Mouse (Mus musculus) spleen, postnatal 36 days (tissue): ENCODE data around the gene Casp7.

ENCODE experiments used
- DNase-seq, 2 experiments: peaks; one replicate each; pipeline ENCODE4 v3.0.0; 2022; ENCODE audit warnings: low spot score in 2 of 2, mixed read lengths in 1 of 2

Casp7 gene

DNA sequence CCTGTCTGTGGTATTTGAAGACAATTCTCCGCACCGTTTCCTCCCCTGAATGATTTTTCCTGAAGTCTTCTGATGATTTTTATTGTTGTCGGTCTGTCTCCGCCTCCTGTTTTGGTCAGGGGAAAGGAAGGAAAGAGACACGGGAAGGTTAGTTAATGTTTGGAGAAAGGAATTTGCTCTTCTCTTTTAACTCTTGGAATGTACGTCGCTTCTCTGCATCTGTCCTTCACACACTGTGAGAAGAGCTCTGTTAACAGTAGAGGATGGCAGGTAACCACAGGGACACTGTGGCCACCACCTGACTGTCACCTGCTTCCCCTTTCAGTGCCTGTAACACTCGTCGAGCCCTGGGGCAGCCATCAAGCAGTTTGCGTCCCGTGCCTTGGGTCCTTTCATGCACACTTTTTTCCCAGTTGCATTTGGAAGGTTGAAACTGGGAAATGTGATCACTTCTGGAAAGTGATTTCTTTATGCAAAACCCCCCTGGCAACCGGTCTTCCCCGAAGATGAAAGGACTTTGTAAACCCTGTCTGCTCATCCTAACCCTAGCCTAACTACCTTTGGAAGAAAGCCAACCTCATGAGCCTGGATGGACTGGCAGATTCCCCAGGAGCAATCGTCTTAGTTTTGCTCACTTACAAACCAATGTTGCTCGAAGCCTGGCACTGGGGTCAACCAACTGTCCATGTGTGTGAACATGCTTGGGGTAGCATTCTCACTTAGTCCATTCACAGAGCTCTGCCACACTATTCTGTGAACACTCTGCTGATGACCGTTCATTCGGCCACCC lies 27.9 kb downstream of the Casp7 start:
- DNase-seq = no peak

DNA sequence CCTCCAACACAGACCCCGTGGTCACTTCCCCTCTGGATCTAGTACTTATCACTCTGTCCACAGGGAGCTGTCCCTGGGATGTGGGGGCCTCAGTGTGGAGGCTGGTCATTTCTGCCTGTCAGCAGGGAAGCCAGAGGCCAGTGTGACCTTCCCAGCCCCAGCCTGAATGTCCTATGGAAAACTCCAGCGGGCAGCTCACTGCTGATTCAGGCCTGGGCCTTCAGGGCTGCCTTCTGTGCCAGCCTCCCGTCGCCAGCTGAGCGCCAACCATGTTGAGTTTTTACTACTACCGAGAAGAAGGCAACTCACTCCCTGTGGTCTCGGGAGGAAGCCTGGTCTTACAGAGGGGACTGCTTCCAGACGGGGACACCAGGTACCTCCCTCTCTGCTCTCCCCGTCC lies 28.6 kb downstream of the Casp7 start:
- DNase-seq = no peak

DNA sequence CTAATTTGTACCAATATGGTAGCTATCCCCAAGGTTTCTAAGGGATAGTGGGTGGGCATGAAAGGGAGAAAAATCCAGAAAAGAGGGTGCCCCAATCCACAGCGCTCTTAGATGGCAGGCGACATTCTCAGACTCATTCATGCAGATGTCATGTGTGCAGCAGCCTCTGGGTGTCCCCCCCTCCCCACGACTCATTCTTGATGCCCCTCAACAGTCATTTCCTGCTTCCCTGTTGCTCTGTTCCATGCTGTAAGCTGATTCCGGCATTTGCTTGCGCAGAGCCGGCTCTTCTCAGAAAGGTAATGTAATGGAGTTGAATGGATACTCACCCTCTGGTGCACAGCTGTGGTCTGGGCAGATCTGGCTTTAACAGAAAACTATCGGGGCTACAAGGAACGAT lies 33.4 kb downstream of the Casp7 start:
- no peak for DNase-seq

DNA sequence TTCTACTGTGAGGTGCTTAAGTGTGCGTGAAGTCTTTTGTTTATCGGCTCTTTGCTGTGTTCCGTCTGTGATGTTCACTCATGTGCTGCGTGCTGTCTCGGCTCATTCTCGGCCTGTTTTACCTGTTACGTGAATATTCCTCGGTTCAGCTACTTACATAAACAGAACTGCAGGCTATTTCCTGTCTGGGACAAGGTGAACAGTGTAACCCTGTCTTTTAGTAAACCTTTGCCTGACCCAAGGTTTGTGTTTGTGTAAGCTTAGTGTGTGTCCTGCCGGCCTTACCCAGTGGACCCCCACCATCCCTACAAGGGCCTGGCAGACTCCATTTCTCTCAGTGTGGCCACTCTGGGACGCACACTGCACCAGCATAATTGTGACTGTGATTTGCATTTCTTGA lies 35.8 kb downstream of the Casp7 start:
- no peak for DNase-seq

DNA sequence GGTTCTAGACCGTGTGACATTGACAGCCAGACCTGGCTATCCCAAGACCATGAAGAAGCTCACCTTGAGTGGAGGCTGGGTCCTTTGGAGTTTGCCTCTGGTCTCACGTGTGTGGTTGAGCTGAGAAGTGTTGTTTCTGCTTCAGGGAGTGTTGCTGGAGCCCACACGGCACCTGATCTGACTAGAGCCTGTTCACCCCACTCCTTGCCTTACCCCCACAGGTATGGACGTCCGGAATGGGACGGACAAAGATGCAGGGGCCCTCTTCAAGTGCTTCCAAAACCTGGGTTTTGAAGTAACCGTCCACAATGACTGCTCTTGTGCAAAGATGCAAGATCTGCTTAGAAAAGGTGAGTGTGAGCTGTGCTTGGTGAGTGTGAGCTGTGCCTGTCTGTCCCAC lies 36.7 kb downstream of the Casp7 start:
- DNase-seq = no peak

- DNase-seq = no peak
Measured at GRCm38 (mm10) chr19:56436380-56436779, 39.5 kb downstream of the Casp7 start.

DNA sequence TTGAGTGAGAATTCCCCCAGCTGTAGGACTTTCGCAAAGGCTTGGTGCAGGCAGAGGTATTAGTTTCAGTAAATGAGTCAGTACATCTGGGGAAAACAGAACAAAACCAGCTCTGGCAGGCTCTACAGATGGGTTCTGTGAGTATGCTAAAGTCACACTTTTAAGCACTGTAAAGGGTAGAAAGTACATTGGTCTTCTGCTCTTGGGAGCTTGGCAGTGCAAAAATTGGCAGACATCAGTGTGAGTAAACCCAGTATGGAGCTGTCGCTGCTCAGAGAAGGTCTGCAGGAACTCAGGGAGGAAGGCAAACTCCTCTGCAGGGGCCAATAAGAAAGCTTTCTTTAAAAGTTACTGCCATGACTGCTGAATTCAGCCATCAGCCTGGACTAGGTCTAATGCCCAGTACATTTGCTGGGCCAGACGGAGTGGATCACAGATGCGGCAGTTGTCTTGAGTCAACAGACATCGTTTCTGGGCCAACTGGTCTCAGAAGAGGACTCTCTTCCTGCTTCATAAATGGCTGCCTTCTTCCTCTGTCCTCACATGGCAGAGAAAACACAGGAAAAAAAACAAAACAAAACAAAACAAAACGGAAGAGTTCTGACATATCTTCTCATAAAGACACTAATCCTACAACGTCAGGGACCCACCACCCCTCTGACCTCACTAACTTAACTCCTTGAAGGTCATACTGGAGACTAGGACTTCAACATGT lies 41.6 kb downstream of the Casp7 start:
- no peak for DNase-seq

GRCm38 (mm10) chr19:56439072-56439434 lies 42.1 kb downstream of the Casp7 start:
- DNase-seq = peak; percentile 11 to 23

- no peak for DNase-seq
Measured at GRCm38 (mm10) chr19:56443445-56443844, 46.5 kb downstream of the Casp7 start.

DNA sequence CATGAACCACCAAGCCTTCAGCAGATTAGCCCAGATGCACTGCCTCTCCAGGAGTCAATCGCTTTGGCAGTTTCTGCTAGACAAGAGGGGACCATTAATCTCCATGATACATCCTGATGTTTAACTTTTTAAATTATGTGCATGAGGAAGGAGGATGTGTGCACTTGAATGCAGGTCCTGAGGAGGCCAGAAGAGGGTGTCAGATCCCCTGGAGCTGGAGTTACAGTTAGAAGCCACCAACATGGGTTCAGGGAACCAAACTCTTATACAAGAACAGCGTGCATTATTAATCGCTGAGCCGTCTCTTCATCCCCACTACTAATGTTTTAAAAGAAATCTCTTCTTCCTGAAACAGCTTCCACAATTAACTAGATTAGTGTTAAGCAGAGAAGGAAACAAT lies 51.9 kb downstream of the Casp7 start:
- no peak for DNase-seq

DNA sequence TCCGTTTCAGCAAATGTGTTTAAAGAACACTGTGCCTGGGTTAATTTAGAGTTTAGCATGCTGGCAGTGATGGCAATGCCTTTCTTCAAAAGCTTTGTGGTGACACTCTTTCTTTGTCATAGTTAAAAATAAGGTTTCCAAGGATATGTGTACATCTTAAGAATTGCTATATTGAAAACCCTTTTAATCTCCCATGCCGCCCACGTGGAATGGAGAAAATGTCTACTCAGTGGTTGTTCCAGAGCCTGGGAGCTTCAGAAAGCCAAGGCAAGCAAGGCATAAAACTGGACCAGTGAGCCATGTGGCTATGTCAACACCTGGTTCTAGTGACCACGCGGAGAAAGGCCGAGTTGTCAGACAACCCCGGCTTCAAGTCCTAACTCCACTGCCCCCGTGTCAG lies 52.6 kb downstream of the Casp7 start:
- DNase-seq = no peak

GRCm38 (mm10) chr19:56450892-56451291 lies 54.0 kb downstream of the Casp7 start:
- no peak for DNase-seq

- DNase-seq = no peak
Measured at GRCm38 (mm10) chr19:56451867-56452266, 54.9 kb downstream of the Casp7 start.

GRCm38 (mm10) chr19:56452421-56452820 lies 55.5 kb downstream of the Casp7 start:
- no peak for DNase-seq

GRCm38 (mm10) chr19:56454862-56455261 lies 57.9 kb downstream of the Casp7 start:
- no peak for DNase-seq

DNA sequence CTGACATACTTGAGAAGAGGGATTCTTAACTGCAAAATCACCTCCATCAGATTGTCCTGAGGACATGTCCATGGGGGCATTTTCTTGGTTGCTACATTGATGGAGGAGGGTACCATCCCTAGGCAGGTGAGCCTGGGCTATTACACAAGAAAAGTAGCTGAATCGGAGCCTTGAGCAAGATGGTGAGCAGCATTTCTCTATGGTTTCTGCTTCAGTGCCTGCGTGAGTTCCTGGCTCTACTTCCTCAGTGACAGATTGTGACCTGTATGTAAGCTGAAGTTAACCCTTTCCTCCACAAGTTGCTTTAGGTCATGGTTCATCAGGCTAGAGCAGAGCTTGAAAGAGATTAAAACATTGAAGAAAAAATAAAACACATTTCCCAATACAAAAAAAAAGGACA lies 58.4 kb downstream of the Casp7 start:
- DNase-seq = no peak

- DNase-seq = no peak
Measured at GRCm38 (mm10) chr19:56457569-56457968, 60.6 kb downstream of the Casp7 start.

DNA sequence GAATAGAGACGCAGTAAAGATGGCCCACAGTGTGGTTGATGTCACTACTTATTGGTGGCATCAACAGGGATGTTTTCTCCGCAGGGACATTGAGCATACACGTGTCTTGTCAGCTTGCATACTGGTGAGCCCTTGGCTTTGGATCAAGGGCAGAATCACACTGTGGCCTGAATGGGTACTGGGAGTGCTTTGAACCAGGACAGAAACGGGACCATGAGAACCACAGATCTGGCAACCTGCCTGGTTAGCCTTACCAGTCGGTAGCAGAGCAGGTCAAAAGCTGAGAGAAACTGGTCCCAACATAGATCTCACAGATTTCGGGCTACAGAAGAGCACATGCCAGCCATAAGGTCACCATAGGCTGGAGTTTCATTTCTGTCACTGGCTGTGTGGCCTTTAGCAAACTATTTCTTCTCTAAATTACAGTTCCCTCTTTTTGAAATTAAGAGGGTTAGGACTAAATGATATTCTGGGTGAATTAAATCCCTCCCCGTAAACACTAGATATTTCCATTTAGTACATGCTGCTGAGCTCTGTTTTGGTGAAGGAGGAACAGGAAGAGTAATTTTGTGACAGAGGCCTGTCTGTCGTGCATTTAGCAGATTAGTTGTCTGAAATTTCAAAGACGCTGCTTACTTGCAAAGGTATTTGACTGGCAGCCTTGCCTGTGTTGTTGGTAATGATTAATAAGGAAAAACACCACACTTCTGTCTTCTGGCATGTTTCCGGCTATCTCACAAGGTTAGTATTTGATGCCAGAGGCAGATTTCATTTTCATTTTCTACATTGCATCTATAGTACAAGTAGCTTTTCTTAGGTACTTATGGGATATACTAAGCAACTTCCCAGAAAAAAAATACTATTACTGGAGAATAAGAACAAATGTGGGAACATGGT lies 62.5 kb downstream of the Casp7 start:
- no peak for DNase-seq

GRCm38 (mm10) chr19:56460241-56460640 lies 63.3 kb downstream of the Casp7 start:
- no peak for DNase-seq

DNA sequence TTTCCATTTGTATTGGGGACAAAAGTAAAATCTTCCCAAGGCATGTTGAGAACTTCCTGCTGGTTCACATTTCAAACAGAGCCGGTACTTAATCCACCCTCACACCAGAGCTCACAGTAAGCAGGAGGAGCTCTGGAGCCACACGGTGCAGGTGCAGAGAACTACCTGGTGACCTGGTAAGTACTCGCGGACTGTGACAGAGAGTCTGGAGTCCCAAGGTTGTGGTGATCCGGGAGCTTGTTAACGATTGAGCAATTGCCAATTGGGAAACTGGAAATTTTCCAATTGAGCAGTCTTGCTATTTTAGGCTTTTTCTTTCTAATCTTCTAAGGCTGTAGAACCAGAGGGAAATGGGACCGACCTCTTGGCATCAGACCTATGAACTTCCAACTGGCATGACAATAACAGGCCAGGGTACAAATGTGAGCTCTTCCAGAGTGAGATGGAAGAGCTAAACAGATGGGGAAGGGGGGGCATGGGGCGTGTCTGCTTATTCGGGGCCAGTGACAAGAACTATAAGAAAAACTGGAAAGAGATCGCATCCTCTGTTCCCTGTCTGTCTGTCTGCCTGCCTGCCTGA lies 64.7 kb downstream of the Casp7 start, which contains the start of gene Plekhs1:
Gene Plekhs1, plus strand, starts transcription at position 119 of the 580 bp plus-strand sequence.
- no peak for DNase-seq

DNA sequence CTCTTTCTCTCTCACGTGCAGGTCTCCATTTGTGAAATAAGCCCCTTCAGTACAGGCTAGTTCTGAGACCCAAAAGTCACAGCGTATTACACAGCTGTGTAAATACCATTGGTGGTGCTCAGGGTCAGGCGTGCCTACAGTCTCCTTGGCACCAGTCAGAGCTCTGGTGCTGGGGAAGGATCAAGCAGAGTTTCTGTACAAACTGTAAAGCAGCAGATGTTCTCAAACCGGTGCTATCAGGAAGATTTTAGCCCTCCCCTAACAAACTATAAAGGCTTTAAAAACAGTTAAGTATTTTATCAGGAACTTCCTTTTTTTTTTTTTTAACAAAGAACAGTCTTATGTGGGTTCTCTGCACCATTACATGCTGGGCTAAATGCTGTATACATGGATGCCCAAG lies 65.9 kb downstream of the Casp7 start:
- no peak for DNase-seq

GRCm38 (mm10) chr19:56466486-56466885 lies 69.6 kb downstream of the Casp7 start:
- DNase-seq = no peak
